Mouse (Mus musculus): ENCODE measurements around the gene Fam8a1.
A peak's percentile ranks its signal among the peaks of the same experiment; 100 is the strongest.

Gene Fam8a1

DNA sequence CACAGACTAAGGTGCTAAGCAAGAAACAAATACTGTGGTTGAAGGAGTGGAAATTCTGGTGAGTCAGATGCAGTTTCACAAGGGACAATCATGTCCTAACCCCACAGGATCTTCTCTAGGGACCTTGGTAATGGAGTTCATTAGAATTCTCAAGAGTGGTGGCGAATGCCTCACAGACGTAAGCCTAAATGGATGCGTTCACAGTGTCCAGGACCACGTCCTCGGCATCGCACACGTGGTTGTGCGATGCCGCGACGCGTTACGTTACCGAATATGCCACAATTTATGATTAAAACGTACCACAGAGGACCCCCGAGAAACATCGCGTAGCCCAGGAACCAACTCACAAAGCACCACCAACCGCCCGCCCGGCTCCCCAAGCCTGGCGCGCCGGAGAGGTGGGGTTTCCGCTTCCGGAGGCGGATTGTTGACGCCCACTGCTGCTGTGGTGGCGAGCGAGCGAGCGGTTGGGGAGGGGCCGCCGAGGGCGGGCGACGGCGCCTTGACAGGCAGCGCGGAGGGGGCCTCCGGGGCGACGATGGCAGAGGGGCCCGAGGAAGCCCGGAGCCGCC is at the start of gene Fam8a1:
Fam8a1 (plus strand) TSS at position 475 of the 572 bp plus-strand sequence.
- peak; percentile 91 to 97 for DNase-seq (ENCODE audit: inconsistent age in 2 of 2, low spot score in 1 of 2)

DNA sequence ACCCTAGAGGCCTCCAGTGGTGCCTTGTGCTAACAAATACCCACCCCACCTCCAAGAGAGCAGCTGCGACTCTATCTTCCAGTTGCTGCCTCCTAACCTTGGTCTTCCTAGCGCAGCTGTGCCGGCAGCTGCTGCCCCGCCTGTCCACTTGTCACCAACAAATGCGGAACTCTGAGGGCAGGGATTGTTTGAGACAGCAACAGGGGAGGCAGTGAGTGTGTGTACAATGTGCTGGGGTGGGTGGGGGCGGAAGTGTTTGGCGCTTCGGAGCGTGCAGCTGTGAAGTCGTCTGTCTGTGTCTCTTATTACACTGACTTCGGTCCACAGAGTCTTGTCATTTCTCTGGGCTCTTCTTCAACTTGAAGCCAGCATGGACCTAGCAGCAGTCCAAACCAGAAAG is 49.7 kb upstream of the Fam8a1 start:
- no peak for DNase-seq (ENCODE audit: inconsistent age in 2 of 2, low spot score in 1 of 2)

DNA sequence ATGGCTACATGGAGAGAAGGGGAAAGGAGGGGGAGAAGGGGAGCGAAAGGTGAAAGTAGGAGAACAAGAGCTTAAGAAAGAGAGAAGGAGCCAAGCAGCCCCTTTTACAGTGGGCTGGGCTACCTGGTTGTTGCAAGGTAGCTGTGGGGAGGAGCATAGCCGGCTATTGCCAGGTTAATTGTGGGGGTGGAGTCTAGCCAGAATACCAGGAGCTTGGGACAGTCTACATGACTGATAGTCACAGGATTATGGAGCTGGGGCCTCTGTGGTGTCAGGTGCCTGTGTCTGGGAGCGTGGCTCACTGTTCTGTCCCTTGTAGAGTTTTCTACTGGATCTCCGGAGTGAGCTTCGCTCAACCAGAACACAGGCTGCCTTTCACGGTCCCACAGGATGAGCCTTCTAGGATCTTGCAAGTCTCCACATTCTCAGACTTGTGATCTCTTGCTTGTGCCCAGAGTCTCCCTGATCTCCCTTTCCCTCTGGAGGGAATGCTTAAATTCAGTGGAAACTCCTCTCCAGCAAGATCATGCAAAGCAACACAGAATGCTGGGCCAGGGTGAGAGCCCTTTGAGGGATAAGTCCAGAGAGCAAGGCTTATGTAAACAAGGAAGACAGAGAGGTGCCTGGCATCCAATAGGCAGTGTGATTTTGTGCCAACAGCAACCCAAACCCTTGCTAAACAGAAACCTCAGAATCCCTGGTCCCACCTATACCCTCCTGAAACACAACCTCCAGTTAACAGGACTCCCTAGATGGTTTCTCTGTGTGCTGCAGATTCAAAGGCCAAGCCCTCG is 48.2 kb upstream of the Fam8a1 start:
- no peak for DNase-seq (ENCODE audit: inconsistent age in 2 of 2, low spot score in 1 of 2)

DNA sequence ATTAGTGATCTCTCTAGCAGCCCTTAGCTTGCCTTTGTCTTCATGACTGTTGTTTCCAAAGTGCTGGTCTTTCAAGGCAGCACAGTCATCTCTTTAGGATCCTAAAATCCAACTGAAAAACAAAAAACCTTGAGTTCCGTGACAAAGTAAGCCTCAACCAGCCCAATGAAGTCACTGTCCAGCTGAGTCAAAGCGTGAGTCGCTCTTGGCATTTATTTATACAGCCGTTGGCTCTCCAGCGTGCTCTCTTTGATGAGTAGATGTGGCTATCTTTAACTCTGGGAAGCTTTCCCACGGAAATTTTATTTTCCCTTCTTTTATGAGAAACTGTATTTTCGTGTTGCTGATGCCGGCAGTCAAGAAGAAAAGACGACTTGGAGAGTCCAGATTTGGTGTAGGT is 42.7 kb upstream of the Fam8a1 start:
- peak; percentile 59 to 79 for DNase-seq (ENCODE audit: inconsistent age in 2 of 2, low spot score in 1 of 2)

DNA sequence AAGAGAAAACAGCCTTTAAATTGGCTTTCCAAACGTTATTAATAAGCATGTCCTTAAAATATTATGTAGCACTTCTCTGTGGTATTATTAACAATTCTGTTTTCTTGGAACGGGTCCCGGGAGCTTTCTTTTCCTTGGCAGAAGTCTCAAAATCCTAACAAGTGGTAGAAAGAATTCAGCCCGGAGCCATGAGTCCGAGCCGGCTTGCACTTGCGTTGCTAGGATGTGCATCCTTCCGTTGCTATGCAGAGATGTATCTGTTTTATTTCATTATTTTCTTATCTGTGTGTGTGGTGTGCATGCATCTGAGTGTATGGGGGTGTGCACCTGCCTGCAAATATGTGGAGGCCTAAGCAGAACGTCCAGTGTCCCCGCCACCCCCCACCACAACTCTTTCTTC is 41.5 kb upstream of the Fam8a1 start:
- DNase-seq (ENCODE audit: inconsistent age in 2 of 2, low spot score in 1 of 2): no peak

DNA sequence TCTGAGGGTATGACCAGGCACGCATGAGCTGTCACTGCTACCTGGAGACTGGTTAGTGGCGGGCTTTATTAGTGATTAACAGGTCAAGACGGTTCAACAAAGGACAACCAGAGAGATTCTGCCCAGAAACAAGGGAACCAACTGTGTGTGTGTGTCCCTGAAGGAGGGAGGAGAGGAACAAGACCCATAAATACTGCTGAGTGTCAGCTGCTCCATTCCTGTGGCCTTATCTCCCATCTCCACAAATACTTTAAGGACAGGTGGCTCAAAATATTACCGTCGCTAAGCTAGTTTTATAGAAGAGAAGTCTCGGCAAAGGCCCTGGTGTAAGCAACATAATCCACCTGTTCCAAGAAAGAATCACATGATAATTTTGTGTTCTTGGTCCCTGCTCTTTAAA is 39.9 kb upstream of the Fam8a1 start:
- no peak for DNase-seq (ENCODE audit: inconsistent age in 2 of 2, low spot score in 1 of 2)

DNA sequence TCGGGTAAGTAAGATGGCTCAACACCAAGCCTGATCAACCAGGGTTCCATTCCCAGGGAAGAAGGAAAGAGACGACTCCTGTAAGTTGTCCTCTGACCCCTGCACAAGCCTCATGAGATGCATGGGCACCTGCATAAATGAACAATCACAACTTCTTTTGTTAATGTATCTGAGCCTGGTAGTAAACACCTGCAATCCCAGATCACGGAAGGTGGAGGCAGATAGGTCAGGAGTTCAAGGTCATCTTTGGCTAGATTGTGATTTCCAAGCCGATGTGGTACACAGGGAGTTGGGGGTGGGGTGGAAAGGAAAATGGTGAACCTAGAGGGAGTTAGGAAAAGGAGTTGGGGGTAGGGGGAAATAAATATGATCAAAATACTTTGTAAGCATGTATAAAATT is 36.5 kb upstream of the Fam8a1 start:
- no peak for DNase-seq (ENCODE audit: inconsistent age in 2 of 2, low spot score in 1 of 2)

DNA sequence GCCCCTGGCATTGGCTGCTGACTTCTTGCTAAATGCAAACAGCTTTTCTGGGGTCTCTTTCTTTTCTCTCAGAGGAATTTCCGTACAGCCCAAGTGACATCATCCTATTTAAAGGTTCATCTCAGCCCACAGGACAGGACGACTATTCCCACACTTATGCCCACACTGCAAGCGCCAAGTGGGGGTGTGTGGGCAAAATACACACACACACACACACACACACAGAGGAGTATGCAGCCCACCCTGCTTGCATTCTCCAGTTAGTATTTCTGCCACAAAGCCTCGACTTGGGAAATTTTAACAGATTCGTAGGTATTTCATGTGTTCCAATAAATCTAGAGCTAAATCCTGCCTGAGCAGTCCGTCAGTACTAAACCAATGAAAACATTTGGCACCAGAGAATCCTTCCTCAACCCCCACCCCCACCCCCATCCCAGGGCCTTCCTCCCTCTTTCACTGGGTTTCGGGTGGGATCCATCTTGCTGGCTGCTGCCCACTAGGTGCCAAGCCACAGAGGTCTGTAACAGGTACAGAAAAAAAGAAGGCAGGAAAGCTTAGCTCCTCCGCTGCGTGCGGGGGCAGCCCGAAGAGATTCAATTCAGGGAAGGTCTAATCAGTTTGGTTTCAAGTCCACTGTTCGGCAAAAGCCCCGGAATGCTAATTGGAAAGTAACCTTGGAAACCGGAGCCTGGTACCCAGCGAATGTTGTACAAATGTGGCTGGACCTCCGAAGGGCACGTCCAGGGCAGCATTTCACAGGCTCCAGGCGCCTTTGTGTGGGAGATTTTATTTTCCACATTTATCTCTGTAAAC is 35.8 kb upstream of the Fam8a1 start:
- DNase-seq (ENCODE audit: inconsistent age in 2 of 2, low spot score in 1 of 2): no peak

DNA sequence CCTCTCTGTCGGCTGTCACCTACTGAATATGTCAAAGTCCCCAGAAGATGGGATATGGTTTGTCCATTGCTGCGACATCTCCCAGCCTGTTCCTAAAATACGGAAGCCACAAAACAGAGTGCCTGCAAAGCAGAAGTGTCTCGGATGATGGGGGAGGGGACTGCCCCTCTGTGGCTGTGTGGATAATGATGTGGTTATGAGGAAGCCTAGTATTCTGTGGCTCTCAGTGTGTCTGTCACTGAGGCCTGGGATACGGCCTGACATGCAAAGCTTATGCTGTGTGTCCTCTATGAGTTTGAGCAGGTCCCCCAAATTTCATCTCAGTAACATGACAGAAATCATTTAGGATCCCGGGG is 35.2 kb upstream of the Fam8a1 start:
- no peak for DNase-seq (ENCODE audit: inconsistent age in 2 of 2, low spot score in 1 of 2)

DNA sequence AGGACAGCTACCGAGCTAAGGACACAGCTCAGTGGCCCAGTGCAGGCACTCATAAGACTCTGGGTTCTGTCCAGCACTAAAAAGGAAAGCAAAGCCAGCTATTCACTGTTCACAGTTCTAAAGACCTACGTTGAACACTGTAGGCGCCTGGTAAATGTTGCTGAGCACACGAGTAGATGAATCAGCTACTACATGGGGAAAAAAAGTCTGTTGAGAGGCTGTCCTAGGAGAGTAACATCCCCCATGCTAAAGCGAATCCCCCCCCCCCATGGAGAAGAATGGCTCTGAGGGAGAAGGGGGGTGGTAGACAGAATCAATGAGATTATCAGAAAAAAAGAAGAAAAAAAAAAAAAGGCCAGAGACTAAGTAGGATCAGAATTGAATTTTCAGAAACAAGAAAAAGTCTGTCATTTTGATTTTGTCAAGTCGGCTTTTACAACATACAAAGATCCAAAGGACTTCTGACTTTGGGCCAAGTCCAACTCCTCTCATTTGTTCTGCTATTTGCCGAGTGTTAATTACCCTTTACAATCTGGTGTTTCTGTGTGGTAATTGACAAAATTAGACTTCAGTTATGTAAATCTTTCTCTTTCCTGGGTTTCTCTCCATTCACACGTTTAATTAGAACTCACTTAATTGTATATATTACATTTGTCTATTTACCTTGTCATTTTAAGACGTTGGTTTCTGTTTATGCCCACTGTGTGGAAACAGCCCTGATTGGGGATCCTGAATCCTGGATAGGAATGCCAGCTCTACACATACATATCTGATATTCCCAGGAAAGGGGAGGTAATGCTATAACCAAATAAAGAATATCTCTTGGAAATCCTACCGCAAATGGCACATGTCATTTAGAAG is 28.5 kb upstream of the Fam8a1 start:
- DNase-seq (ENCODE audit: inconsistent age in 2 of 2, low spot score in 1 of 2): no peak

DNA sequence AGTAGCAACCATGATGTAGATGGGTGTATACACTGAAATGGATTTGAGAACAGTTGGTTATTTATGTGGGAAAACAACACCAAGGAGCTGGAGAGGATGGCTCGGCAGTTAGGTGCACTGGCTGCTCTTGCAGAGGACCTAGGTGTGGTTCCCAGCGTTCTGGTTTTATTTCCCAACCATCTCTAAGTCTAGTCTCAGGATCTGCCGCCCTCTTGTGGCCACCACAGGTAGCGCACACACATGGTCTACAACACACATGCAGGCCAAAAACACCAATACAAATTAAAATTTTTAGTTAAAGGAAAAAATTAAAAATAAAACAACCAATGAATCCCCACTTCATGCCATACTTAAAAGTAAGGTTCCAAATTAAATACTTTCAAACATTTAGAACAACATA is 27.0 kb upstream of the Fam8a1 start:
- DNase-seq (ENCODE audit: inconsistent age in 2 of 2, low spot score in 1 of 2): no peak

DNA sequence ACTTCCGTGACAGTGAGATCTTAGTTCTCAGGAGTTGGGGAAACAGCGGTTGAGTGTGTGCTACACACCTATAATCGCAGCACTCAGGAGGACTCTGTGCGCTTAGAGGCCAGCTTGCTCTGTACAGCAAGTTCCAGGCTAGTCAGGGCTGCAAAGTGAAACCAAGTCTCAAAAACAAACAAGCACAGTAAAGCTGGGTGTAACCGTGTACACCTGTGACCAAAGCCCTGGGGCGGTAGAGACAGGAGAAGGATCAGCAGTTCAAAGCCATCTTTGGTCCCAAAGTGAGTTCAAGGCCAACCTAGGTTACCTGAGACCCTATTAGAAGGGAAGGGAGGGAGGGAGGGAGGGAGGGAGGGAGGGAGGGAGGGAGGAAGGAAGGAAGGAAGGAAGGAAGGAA is 25.1 kb upstream of the Fam8a1 start:
- no peak for DNase-seq (ENCODE audit: inconsistent age in 2 of 2, low spot score in 1 of 2)

DNA sequence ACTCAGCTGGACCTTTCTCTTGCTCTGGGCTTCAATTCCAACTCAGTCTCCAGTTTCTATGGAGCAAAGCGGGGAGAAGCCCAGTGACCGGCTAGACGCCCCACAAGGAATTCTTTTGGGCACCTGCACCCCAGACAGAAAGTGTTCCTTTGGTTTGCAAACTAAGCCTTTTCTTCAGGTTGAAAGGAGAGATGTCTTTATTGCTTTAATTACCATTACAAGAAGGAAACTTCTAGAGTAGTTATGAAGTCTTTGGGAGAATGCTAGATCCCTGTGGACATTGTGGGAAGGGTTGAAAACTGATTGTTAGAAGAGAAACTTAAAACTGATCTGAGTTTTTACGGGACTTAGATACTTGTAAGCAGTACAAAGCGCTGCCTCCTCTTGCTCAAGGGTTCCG is 23.8 kb upstream of the Fam8a1 start:
- no peak for DNase-seq (ENCODE audit: inconsistent age in 2 of 2, low spot score in 1 of 2)

DNA sequence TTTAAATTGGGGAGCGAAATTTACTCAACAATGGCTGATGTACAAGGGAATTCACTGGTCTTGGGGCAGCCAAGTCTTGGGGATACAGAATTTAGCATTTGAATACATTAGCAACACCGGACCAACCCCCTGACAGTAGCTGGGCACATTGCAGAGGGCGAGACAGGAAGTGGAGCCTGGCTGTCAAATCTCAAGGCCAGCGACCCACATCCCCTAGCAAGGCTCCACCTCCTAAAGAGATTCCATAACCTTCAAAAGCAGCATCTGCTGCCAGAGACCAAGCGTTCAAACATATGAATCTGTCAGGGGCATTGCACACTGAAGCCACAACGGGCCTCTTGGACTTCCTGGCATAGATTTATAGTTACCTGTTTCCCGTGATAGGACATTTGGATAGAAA is 17.5 kb upstream of the Fam8a1 start:
- no peak for DNase-seq (ENCODE audit: inconsistent age in 2 of 2, low spot score in 1 of 2)

DNA sequence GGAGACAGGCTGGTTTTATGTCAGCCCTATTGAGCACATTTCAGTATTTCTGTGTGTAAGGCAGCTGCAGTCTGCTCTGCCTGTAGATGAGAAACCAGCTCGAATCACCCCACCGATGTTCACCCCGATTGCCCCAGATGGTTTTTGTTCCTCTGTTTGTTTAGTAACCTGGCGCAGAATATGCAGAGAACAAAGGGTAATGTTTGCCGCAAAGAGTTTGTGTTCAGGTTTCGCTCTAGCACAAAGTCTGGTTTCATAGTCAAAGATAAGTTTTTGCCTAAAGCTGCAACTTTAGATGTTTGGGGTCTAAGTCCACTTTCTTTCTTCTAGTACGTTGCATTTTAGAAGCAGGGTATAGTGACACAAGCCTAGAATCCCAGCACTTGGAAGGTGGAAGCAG is 16.7 kb upstream of the Fam8a1 start:
- no peak for DNase-seq (ENCODE audit: inconsistent age in 2 of 2, low spot score in 1 of 2)

DNA sequence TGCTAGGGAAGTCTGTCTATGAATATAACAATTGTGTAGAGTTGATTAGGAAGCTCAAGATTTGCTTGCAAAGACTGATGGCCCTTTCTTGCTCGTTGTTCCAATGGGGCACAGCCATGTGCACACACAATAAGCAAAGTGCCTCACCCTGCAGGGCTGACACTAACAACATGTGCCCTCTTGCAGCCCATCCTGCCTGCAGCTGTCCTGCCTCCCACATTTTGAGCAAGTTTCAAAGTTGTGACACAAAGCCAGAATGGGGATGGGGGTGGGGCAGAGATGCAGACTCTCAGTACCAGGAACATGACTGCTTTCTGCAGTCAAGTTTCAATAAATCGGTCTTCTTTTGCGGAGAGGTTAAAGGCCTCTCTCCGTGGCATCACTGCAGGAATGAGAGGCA is 15.7 kb upstream of the Fam8a1 start:
- DNase-seq (ENCODE audit: inconsistent age in 2 of 2, low spot score in 1 of 2): no peak

DNA sequence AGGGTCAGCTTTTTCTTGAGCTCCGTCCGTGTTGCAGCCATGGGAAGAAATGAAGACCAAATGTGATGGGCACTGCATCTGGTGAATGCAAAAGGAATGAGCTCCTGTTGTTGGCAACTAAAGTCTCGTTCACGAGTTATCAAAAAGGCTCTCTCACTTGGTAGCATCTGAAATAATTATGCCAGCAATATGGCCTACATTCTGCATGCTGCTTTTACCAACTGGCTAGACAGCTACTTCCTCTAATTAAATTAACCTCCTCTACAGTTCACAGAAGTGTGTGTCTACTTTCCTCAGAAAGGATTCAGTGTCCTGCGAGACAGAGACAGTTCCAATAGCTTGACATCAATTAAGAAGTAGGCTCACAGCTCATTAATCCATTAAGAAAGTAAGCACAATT is 14.8 kb upstream of the Fam8a1 start:
- no peak for DNase-seq (ENCODE audit: inconsistent age in 2 of 2, low spot score in 1 of 2)

DNA sequence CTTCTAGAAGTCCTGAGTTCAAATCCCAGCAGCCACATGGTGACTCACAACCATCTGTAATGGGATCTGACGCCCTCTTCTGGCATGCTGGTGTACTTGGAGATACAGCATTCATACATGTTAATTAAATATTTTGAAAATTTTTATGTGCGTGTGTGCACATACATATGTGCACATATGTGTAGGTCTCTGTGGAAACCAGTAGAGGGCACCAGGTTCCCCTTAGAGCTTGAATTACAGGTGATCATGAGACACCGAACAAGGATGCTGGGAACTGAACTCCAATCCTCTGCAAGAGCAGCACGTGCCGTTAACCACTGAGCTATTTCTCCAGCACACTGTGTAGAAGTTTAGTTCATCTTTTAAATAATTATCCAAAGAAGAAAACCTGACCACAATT is 10.1 kb upstream of the Fam8a1 start:
- no peak for DNase-seq (ENCODE audit: inconsistent age in 2 of 2, low spot score in 1 of 2)

DNA sequence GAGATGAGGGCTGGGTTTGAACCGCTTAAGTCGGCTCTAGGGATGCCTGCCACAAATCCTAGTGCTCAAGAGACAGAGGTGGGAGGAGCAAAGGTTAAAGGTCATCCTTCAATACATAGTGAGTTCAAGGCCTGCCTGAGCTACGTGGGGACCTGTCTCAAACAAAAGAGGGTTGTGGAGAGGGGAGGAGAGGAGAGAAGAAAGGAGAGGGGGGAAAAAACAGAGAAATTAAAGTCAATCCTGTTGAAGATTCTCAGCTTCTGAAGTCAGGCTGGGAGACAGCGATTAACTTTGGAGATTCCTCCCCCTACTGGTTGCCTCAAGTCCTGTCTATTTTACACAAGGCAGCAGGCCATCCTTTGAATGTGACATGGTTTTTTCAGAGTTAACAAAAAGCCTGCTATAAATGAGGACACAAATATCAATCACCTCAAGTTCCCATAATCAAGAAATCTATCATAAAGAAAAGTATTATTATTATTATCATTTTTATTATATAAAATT is 5.8 kb upstream of the Fam8a1 start:
- DNase-seq (ENCODE audit: inconsistent age in 2 of 2, low spot score in 1 of 2): peak; percentile 8 to 64

DNA sequence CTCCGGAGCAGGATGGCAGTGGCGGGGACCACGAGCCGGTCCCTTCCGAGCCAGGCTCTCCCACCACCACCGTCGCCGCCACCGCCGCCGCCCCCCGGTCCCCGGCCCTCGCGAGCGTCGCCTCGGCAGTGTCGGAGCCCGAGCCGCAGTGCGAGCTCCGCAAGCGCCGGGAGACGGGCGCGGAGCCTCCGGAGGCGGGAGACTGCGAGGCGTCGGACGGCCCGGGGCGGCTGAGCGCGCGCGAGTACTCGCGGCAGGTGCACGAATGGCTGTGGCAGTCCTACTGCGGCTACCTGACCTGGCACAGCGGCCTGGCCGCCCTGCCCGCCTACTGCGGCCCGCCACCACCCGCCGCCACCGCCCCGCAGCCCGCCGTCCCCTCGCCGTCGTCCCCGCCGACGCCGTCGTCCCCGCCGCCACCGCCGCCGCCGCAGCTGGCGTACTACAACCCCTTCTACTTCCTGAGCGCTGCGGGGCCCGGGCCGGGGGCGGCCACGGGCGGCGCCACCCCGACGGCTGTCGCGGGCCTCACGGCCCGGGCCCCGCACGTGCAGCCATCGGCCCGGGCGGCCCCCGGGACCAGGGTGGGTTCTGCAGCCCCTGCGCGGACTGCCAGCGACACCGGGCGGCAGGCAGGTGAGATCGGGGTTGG is 424 bp downstream of the Fam8a1 start:
- DNase-seq (ENCODE audit: inconsistent age in 2 of 2, low spot score in 1 of 2): peak in 1 of 2 experiments; percentile 62

DNA sequence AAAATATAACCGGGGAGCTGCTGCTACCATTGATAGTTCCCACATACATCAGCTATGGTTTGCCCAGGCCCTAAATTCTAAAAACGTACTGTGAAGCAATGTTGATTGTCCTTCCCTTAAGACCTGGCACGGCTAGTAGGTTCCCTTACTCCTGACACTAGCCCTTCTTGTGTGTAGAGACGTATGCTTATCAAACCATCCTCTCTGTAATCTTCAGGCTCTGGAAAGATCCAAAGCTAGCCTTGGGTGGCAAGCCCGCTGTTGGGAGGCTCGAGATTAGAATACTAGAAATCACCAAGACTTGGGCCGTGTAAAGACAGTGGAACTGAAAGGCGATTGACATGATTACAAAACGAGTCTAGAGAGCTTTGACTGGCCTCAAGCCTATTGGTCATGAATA is 1.2 kb downstream of the Fam8a1 start:
- no peak for DNase-seq (ENCODE audit: inconsistent age in 2 of 2, low spot score in 1 of 2)

All from adrenal gland, adult (tissue).